Mouse (Mus musculus): ENCODE results near the gene Hs6st3. TPM values are rescaled to one million over a fixed set of nuclear protein-coding genes. Genes with fewer than 3 reads are reported as not detected.

The Hs6st3 gene
- 0.44 and 0.76 TPM in 2 replicates for polyA plus RNA-seq (2012; rRNA removed)

DNA sequence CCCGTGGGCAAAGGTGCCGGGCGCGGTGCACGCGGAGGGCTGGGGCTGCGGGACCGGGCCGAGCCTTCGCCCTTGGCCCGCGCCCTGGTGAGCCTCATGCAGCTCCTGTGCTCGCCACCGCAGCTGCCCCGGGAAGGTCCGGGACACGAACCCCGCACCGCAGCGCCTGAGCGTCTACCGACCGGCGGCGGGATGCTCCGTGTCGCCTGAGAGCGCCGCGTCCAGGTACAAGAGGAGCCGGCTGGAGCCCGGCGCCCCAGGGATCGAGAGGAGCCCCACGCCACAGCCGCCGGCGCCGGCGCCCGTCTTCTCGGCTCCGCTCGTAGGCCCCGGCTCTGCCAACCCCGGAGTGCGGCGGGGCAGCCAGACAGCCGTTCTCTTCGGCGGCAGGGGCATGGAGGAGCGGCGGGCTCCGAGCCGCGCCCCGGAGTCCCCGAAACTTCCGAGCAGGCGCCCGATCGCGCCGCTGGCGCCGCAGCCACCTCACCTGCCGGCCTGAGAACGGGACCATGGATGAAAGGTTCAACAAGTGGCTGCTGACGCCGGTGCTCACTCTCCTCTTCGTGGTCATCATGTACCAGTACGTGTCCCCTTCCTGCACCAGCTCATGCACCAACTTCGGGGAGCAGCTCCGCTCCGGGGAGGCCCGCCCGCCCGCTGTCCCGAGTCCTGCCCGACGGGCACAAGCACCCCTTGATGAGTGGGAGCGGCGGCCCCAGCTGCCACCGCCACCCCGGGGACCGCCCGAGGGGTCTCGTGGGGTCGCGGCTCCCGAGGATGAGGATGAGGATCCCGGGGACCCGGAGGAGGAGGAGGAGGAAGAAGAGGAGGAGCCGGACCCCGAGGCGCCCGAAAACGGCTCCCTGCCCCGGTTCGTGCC, at the start of gene Hs6st3:
Gene Hs6st3 (plus strand): TSS at position 436 of the 880 bp plus-strand sequence.
- TF ChIP-seq CTCF (IDR thresholded peaks at IDR 0.05; ENCODE audit: control insufficient read depth, insufficient read depth, insufficient replicate concordance, low read depth, low read length), result no peak
- no peak for TF ChIP-seq POLR2A (IDR thresholded peaks at IDR 0.05; ENCODE audit: control insufficient read depth, low read depth, low read length)
- H3K27ac ChIP-seq (ENCODE audit: control insufficient read depth, insufficient read depth, low read depth, low read length), result no peak within 1 kb of the TSS
- no peaks in the 10 kb centered on the region; the same call in 1 of the 2 replicates for H3K27me3 ChIP-seq (ENCODE audit: control insufficient read depth, insufficient read depth, low read length)

GRCm38 (mm10) chr14:119098851-119099569, 39.1 kb upstream of the Hs6st3 start, which contains the start of gene Uggt2:
Gene Uggt2, minus strand, starts transcription at chr14:119099430.
- H3K27me3 ChIP-seq (ENCODE audit: control insufficient read depth, insufficient read depth, low read length), result no peaks in the 10 kb centered on the region
- H3K4me3 ChIP-seq (ENCODE audit: control insufficient read depth, low read depth, low read length), result peak within 1 kb of the TSS; percentile 97
- no peaks in the 10 kb centered on the region for H3K36me3 ChIP-seq (ENCODE audit: control insufficient read depth, insufficient read depth, low read length)
- TF ChIP-seq POLR2A (IDR thresholded peaks at IDR 0.05; ENCODE audit: control insufficient read depth, low read depth, low read length) (peak; percentile 76), CTCF (IDR thresholded peaks at IDR 0.05; ENCODE audit: control insufficient read depth, insufficient read depth, insufficient replicate concordance, low read depth, low read length) (peak; percentile 51; the same call in 1 of the 2 replicates)
- H3K27ac ChIP-seq (ENCODE audit: control insufficient read depth, insufficient read depth, low read depth, low read length), result peak within 1 kb of the TSS; percentile 94
- H3K4me1 ChIP-seq (ENCODE audit: control insufficient read depth, insufficient read depth, low read length), result peaks cover 4% of the 10 kb centered on the region

More for the DNA sequence above, at the start of gene Hs6st3:
- peaks cover 11% of the 10 kb centered on the region for H3K4me1 ChIP-seq (ENCODE audit: control insufficient read depth, insufficient read depth, low read length)
- H3K4me3 ChIP-seq (ENCODE audit: control insufficient read depth, low read depth, low read length), result peak within 1 kb of the TSS; percentile 33
- no peaks in the 10 kb centered on the region for H3K36me3 ChIP-seq (ENCODE audit: control insufficient read depth, insufficient read depth, low read length)

DNA sequence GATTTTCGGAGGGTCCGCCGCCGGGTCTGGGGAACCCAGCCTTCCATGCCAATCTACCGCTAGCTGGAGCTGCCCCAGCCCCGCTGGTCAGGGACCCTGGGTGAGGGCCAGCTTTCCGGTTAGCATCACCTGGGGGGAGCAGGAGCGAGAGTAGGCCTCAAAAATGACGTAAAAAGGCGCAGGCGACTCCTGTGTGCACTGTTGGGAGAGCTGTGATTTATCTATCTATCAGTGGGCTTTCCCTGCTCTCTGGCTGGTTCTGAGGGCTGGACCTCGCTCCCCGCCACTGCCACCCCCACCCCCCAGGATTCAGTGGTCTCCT, 38.6 kb upstream of the Hs6st3 start:
- H3K27ac ChIP-seq (ENCODE audit: control insufficient read depth, insufficient read depth, low read depth, low read length), result peak overlapping the region; percentile 94
- TF ChIP-seq POLR2A (IDR thresholded peaks at IDR 0.05; ENCODE audit: control insufficient read depth, low read depth, low read length) (no peak), CTCF (IDR thresholded peaks at IDR 0.05; ENCODE audit: control insufficient read depth, insufficient read depth, insufficient replicate concordance, low read depth, low read length) (no peak)
- peak overlapping the region; percentile 97 for H3K4me3 ChIP-seq (ENCODE audit: control insufficient read depth, low read depth, low read length)
- H3K36me3 ChIP-seq (ENCODE audit: control insufficient read depth, insufficient read depth, low read length), result no peaks in the 10 kb centered on the region
- H3K27me3 ChIP-seq (ENCODE audit: control insufficient read depth, insufficient read depth, low read length), result no peaks in the 10 kb centered on the region
- peaks cover 4% of the 10 kb centered on the region for H3K4me1 ChIP-seq (ENCODE audit: control insufficient read depth, insufficient read depth, low read length)

DNA sequence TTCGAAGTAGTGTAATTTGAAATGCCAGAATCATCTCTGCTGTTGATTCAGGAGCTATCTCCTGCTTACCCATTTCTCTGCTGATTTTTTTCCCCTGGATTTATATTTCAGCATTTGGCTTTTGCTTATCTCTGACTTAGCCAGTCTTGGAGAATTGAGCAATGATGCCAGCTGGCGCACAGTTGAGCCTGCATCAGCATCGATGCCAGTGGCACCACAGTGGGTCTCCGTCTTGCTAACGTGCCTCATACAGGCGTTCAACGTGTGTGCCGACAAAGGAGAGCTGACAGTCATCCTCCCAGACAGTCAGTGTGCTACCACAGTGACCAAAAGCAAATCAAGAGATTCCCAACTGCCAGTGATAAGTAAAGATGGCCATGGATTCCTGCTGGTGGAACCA, 30.6 kb upstream of the Hs6st3 start:
- H3K27me3 ChIP-seq (ENCODE audit: control insufficient read depth, insufficient read depth, low read length), result no peaks in the 10 kb centered on the region
- TF ChIP-seq CTCF (IDR thresholded peaks at IDR 0.05; ENCODE audit: control insufficient read depth, insufficient read depth, insufficient replicate concordance, low read depth, low read length) (no peak), POLR2A (IDR thresholded peaks at IDR 0.05; ENCODE audit: control insufficient read depth, low read depth, low read length) (no peak)
- no peaks in the 10 kb centered on the region for H3K36me3 ChIP-seq (ENCODE audit: control insufficient read depth, insufficient read depth, low read length)
- no peak overlapping the region for H3K27ac ChIP-seq (ENCODE audit: control insufficient read depth, insufficient read depth, low read depth, low read length)
- no peak overlapping the region for H3K4me3 ChIP-seq (ENCODE audit: control insufficient read depth, low read depth, low read length)
- no peaks in the 10 kb centered on the region for H3K4me1 ChIP-seq (ENCODE audit: control insufficient read depth, insufficient read depth, low read length)

- Histone ChIP-seq H3K4me1 (ENCODE audit: control insufficient read depth, insufficient read depth, low read length) (no peaks in the 10 kb centered on the region), H3K27ac (ENCODE audit: control insufficient read depth, insufficient read depth, low read depth, low read length) (no peak overlapping the region), H3K4me3 (ENCODE audit: control insufficient read depth, low read depth, low read length) (no peak overlapping the region), H3K36me3 (ENCODE audit: control insufficient read depth, insufficient read depth, low read length) (no peaks in the 10 kb centered on the region), H3K27me3 (ENCODE audit: control insufficient read depth, insufficient read depth, low read length) (no peaks in the 10 kb centered on the region)
- no peak for TF ChIP-seq POLR2A (IDR thresholded peaks at IDR 0.05; ENCODE audit: control insufficient read depth, low read depth, low read length)
- TF ChIP-seq CTCF (IDR thresholded peaks at IDR 0.05; ENCODE audit: control insufficient read depth, insufficient read depth, insufficient replicate concordance, low read depth, low read length), result no peak
These were observed 29.3 kb upstream of the Hs6st3 start for GRCm38 (mm10) chr14:119108776-119109301.

DNA sequence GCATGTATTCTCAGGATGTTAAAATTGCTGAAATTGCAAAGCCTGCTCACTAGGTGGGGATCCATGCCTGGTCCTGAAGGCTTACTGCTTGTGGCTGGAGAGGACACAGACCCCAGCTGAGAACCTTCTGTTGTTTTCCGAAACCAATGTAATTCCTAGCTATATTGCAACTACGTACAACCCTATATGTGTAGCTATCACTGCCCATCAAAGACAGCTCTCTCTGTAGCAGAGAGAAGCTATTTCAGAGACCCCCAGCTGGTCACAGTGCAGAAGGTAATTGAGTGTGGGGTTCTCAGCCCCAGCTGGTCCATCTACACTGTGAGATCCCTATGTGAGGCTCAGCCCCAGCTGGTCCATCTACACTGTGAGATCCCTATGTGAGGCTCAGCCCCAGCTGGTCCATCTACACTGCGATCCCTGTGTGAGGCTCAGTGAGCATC, 28.3 kb upstream of the Hs6st3 start:
- H3K27ac ChIP-seq (ENCODE audit: control insufficient read depth, insufficient read depth, low read depth, low read length), result no peak overlapping the region
- H3K27me3 ChIP-seq (ENCODE audit: control insufficient read depth, insufficient read depth, low read length), result no peaks in the 10 kb centered on the region
- no peaks in the 10 kb centered on the region for H3K4me1 ChIP-seq (ENCODE audit: control insufficient read depth, insufficient read depth, low read length)
- H3K4me3 ChIP-seq (ENCODE audit: control insufficient read depth, low read depth, low read length), result no peak overlapping the region
- TF ChIP-seq POLR2A (IDR thresholded peaks at IDR 0.05; ENCODE audit: control insufficient read depth, low read depth, low read length) (no peak), CTCF (IDR thresholded peaks at IDR 0.05; ENCODE audit: control insufficient read depth, insufficient read depth, insufficient replicate concordance, low read depth, low read length) (no peak)
- H3K36me3 ChIP-seq (ENCODE audit: control insufficient read depth, insufficient read depth, low read length), result no peaks in the 10 kb centered on the region

DNA sequence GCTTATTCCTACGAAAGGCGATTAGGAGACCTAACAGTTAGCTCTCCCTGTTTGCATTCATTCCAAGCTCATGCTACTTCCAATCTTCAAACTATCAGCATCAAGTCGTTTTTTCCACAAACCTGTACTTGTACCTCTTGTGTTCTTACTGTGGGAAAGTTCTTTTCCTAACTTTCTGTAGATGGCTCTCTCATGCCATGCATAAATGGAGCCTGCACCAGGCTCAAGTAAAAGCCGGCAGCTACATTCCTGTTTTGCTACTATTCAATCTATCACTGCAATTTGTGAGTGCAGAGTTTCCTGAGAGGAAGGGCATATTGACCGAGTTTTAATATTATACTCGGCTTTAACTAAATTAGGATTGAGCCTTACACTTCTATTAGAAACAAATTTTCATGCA, 25.6 kb upstream of the Hs6st3 start:
- Histone ChIP-seq H3K36me3 (ENCODE audit: control insufficient read depth, insufficient read depth, low read length) (no peaks in the 10 kb centered on the region), H3K4me3 (ENCODE audit: control insufficient read depth, low read depth, low read length) (no peak overlapping the region), H3K4me1 (ENCODE audit: control insufficient read depth, insufficient read depth, low read length) (no peaks in the 10 kb centered on the region), H3K27ac (ENCODE audit: control insufficient read depth, insufficient read depth, low read depth, low read length) (no peak overlapping the region), H3K27me3 (ENCODE audit: control insufficient read depth, insufficient read depth, low read length) (no peaks in the 10 kb centered on the region)
- TF ChIP-seq POLR2A (IDR thresholded peaks at IDR 0.05; ENCODE audit: control insufficient read depth, low read depth, low read length) (no peak), CTCF (IDR thresholded peaks at IDR 0.05; ENCODE audit: control insufficient read depth, insufficient read depth, insufficient replicate concordance, low read depth, low read length) (no peak)
